Mouse (Mus musculus): ENCODE data around the gene Helb. TPM values are rescaled to one million over a fixed set of nuclear protein-coding genes. Genes with fewer than 3 reads are reported as not detected.
A peak's percentile ranks its signal among the peaks of the same experiment; 100 is the strongest.
"Not testable (repeated sequence)": the region's sequence is repeated elsewhere in the genome, so short reads cannot be mapped to it uniquely, and the experiment has no call there.

Gene Helb
- total RNA-seq, 2 experiments from 2014 or later = 3.8 to 4.6 TPM

GRCm38 (mm10) chr10:120123721-120124120 is 10.9 kb upstream of the Helb start:
- Histone ChIP-seq H3K27ac (no peak overlapping the region), H3K4me3 (no peak overlapping the region)
- no peak for DNase-seq (ENCODE audit: low spot score in 2 of 2)
- peak; percentile 43 for TF ChIP-seq CTCF (conservative IDR thresholded peaks at IDR 0.05)

GRCm38 (mm10) chr10:120115249-120115648 is 2.5 kb upstream of the Helb start:
- no peak for DNase-seq (ENCODE audit: low spot score in 2 of 2)
- TF ChIP-seq CTCF (conservative IDR thresholded peaks at IDR 0.05) = no peak

GRCm38 (mm10) chr10:120114493-120114892 is 1.7 kb upstream of the Helb start:
- Histone ChIP-seq H3K27ac (no peak overlapping the region), H3K4me3 (no peak overlapping the region)
- no peak for DNase-seq (ENCODE audit: low spot score in 2 of 2)
- TF ChIP-seq CTCF (conservative IDR thresholded peaks at IDR 0.05) = no peak

More at GRCm38 (mm10) chr10:120115249-120115648, 2.5 kb upstream of the Helb start:
- no peak overlapping the region for H3K4me3 ChIP-seq
- H3K27ac ChIP-seq = no peak overlapping the region

- no peak for TF ChIP-seq CTCF (conservative IDR thresholded peaks at IDR 0.05)
- DNase-seq (ENCODE audit: low spot score in 2 of 2) = no peak
- no peak overlapping the region for H3K27ac ChIP-seq
- H3K4me3 ChIP-seq = no peak overlapping the region
Measured at GRCm38 (mm10) chr10:120113980-120114379, 1.2 kb upstream of the Helb start.

GRCm38 (mm10) chr10:120113482-120113881 is 695 bp upstream of the Helb start:
- H3K27ac ChIP-seq = peak overlapping the region; percentile 82; the same call in 1 of the 2 replicates
- not testable (repeated sequence) for DNase-seq (ENCODE audit: low spot score in 2 of 2)

GRCm38 (mm10) chr10:120111691-120112319 is 982 bp downstream of the Helb start:
- peak; percentile 49 for TF ChIP-seq CTCF (conservative IDR thresholded peaks at IDR 0.05)
- H3K4me3 ChIP-seq = peak overlapping the region; percentile 87
- no peak for DNase-seq (ENCODE audit: low spot score in 2 of 2)
- no peak overlapping the region for H3K27ac ChIP-seq

More at GRCm38 (mm10) chr10:120113482-120113881, 695 bp upstream of the Helb start:
- H3K4me3 ChIP-seq = peak overlapping the region; percentile 87

GRCm38 (mm10) chr10:120100806-120101205 is 12.0 kb downstream of the Helb start:
- no peak overlapping the region for H3K27ac ChIP-seq
- no peak overlapping the region for H3K4me3 ChIP-seq
- TF ChIP-seq CTCF (conservative IDR thresholded peaks at IDR 0.05) = no peak
- no peak for DNase-seq (ENCODE audit: low spot score in 2 of 2)

GRCm38 (mm10) chr10:120097564-120097963 is 15.2 kb downstream of the Helb start:
- no peak for DNase-seq (ENCODE audit: low spot score in 2 of 2)
- TF ChIP-seq CTCF (conservative IDR thresholded peaks at IDR 0.05) = no peak
- H3K4me3 ChIP-seq = no peak overlapping the region
- no peak overlapping the region for H3K27ac ChIP-seq

- H3K27ac ChIP-seq = no peak overlapping the region
- no peak overlapping the region for H3K4me3 ChIP-seq
- no peak for TF ChIP-seq CTCF (conservative IDR thresholded peaks at IDR 0.05)
- no peak for DNase-seq (ENCODE audit: low spot score in 2 of 2)
Measured at GRCm38 (mm10) chr10:120095716-120096115, 17.1 kb downstream of the Helb start.

- Histone ChIP-seq H3K27ac (no peak overlapping the region), H3K4me3 (no peak overlapping the region)
- no peak for DNase-seq (ENCODE audit: low spot score in 2 of 2)
- TF ChIP-seq CTCF (conservative IDR thresholded peaks at IDR 0.05) = no peak
Measured at GRCm38 (mm10) chr10:120095136-120095535, 17.7 kb downstream of the Helb start.

- DNase-seq (ENCODE audit: low spot score in 2 of 2) = no peak
- peak; percentile 31; the same call in 1 of the 2 replicates for TF ChIP-seq CTCF (conservative IDR thresholded peaks at IDR 0.05)
- no peak overlapping the region for H3K27ac ChIP-seq
- H3K4me3 ChIP-seq = no peak overlapping the region
Measured at GRCm38 (mm10) chr10:120092548-120092947, 20.2 kb downstream of the Helb start.

- no peak overlapping the region for H3K4me3 ChIP-seq
- no peak for DNase-seq (ENCODE audit: low spot score in 2 of 2)
- TF ChIP-seq CTCF (conservative IDR thresholded peaks at IDR 0.05) = no peak
- no peak overlapping the region for H3K27ac ChIP-seq
Measured at GRCm38 (mm10) chr10:120077850-120078249, 34.9 kb downstream of the Helb start.

GRCm38 (mm10) chr10:120066319-120066718 is 46.5 kb downstream of the Helb start:
- H3K4me3 ChIP-seq = no peak overlapping the region
- DNase-seq (ENCODE audit: low spot score in 2 of 2) = no peak
- no peak for TF ChIP-seq CTCF (conservative IDR thresholded peaks at IDR 0.05)
- H3K27ac ChIP-seq = no peak overlapping the region

GRCm38 (mm10) chr10:120064424-120064823 is 48.4 kb downstream of the Helb start:
- DNase-seq (ENCODE audit: low spot score in 2 of 2) = peak; percentile 46 to 69

More at GRCm38 (mm10) chr10:120064424-120064823, 48.4 kb downstream of the Helb start:
- H3K27ac ChIP-seq = no peak overlapping the region
- TF ChIP-seq CTCF (conservative IDR thresholded peaks at IDR 0.05) = peak; percentile 92
- H3K4me3 ChIP-seq = no peak overlapping the region
